17 mouse cellular contexts compared by ENCODE assay signal in the genomic region with DNA sequence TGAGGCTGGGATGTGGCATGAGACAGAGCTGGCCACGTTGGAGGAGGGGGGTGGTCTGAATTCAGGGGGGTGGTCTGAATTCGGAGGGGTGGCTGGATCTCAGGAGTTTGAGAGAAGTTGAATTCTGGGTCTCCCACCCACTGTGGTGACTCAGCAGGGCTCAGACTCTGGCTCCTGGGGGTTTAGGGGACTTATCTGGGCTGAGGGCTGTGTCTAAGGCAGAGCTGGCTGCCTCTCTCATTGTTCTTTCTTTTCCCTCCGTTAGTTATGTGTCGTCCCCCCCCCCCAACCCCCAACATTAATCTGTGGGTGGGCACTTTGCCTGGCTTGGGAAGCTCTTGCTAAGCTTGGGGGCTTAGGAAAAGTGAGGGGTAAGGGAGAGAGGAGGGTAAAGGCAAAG. TPM values are rescaled to one million over a fixed set of nuclear protein-coding genes. Genes with fewer than 3 reads are reported as not detected.
A peak's percentile ranks its signal among the peaks of the same experiment; 100 is the strongest.
DNase-seq lines count a peak whose midpoint lies in the region; ATAC-seq and TF ChIP-seq lines count a peak whose summit lies in the region.
"Had no signal": no experiment of that assay in that cellular context is flagged by ENCODE, and none has a peak within 500 bp of the region (broad histone marks: within the 10 kb centered on the region; RNA-seq: fewer than 3 reads in every experiment).

No protein-coding gene starts in this region.

- peak overlapping the region; percentile 75 for H3K27ac ChIP-seq in forebrain, embryonic 10.5 days
- H3K27ac ChIP-seq in forebrain, embryonic 14.5 days (ENCODE audit: low read depth, low read length): no peak overlapping the region
- H3K27ac ChIP-seq in liver, embryonic 12.5 days: no peak overlapping the region
- 0 out of 2 replicates have a peak overlapping the region, but pooled peaks have one; percentile 12 for H3K27ac ChIP-seq in embryonic facial prominence, embryonic 12.5 days
- H3K27ac ChIP-seq in limb, embryonic 15.5 days: peak overlapping the region; percentile 43; the same call in 1 of the 2 replicates
- no peak overlapping the region for H3K27ac ChIP-seq in gastrocnemius, adult 2 months
- H3K27ac ChIP-seq: hindbrain, embryonic 13.5 days; neural tube, embryonic 12.5 days had no signal

- no peak for ATAC-seq in forebrain, embryonic 14.5 days
- no peak for ATAC-seq in liver, embryonic 12.5 days
- no peak for ATAC-seq in embryonic facial prominence, embryonic 12.5 days (ENCODE audit: insufficient number of reproducible peaks, insufficient read depth, low FRiP score, low TSS enrichment)
- ATAC-seq in limb, embryonic 15.5 days (ENCODE audit: insufficient number of reproducible peaks, low FRiP score, low TSS enrichment, low read depth): no peak

- no peak overlapping the region for H3K9ac ChIP-seq in forebrain, embryonic 14.5 days (ENCODE audit: low read length)
- peak overlapping the region; percentile 39; the same call in 1 of the 2 replicates for H3K9ac ChIP-seq in liver, embryonic 12.5 days
- H3K9ac ChIP-seq in embryonic facial prominence, embryonic 12.5 days: no peak overlapping the region
- no peak overlapping the region for H3K9ac ChIP-seq in limb, embryonic 15.5 days
- H3K9ac ChIP-seq: hindbrain, embryonic 13.5 days; neural tube, embryonic 12.5 days had no signal

- peaks cover 24% of the 10 kb centered on the region for H3K27me3 ChIP-seq in forebrain, embryonic 10.5 days (ENCODE audit: poor library complexity, severe bottlenecking)
- no peaks in the 10 kb centered on the region for H3K27me3 ChIP-seq in forebrain, embryonic 14.5 days (replicated peaks; ENCODE audit: control insufficient read depth, insufficient read depth, low read length)
- H3K27me3 ChIP-seq in liver, embryonic 12.5 days (replicated peaks): peaks cover 32% of the 10 kb centered on the region
- H3K27me3 ChIP-seq in embryonic facial prominence, embryonic 12.5 days: 0 out of 2 replicates have a peak, but pooled peaks cover 4% of the 10 kb centered on the region
- peaks cover 36% of the 10 kb centered on the region for H3K27me3 ChIP-seq in limb, embryonic 15.5 days
- H3K27me3 ChIP-seq: neural tube, embryonic 12.5 days had no signal

- H3K4me2 ChIP-seq in forebrain, embryonic 14.5 days (ENCODE audit: low read length): no peak overlapping the region
- H3K4me2 ChIP-seq in liver, embryonic 12.5 days: peak overlapping the region; percentile 20; the same call in 1 of the 2 replicates
- H3K4me2 ChIP-seq in embryonic facial prominence, embryonic 12.5 days (replicated peaks): no peak overlapping the region
- H3K4me2 ChIP-seq in limb, embryonic 15.5 days: peak overlapping the region; percentile 17; the same call in 1 of the 2 replicates
- H3K4me2 ChIP-seq: hindbrain, embryonic 13.5 days; neural tube, embryonic 12.5 days had no signal

- H3K4me1 ChIP-seq in forebrain, embryonic 10.5 days: peaks cover 35% of the 10 kb centered on the region
- no peaks in the 10 kb centered on the region for H3K4me1 ChIP-seq in forebrain, embryonic 14.5 days (ENCODE audit: control insufficient read depth, insufficient read depth, low read length)
- H3K4me1 ChIP-seq in liver, embryonic 12.5 days: peaks cover 20% of the 10 kb centered on the region
- H3K4me1 ChIP-seq in embryonic facial prominence, embryonic 12.5 days: peaks cover 12% of the 10 kb centered on the region
- H3K4me1 ChIP-seq in limb, embryonic 15.5 days: peaks cover 18% of the 10 kb centered on the region; the same call in 1 of the 2 replicates
- H3K4me1 ChIP-seq: hindbrain, embryonic 13.5 days had no signal

- H3K9me3 ChIP-seq in forebrain, embryonic 10.5 days: no peaks in the 10 kb centered on the region
- no peaks in the 10 kb centered on the region for H3K9me3 ChIP-seq in forebrain, embryonic 14.5 days (replicated peaks; ENCODE audit: control insufficient read depth, low read length)
- no peaks in the 10 kb centered on the region for H3K9me3 ChIP-seq in liver, embryonic 12.5 days (replicated peaks)
- H3K9me3 ChIP-seq in embryonic facial prominence, embryonic 12.5 days: no peaks in the 10 kb centered on the region
- H3K9me3 ChIP-seq in limb, embryonic 15.5 days: no peaks in the 10 kb centered on the region
- H3K9me3 ChIP-seq: hindbrain, embryonic 13.5 days; neural tube, embryonic 12.5 days had no signal

- peak; percentile 22 for DNase-seq in forebrain, embryonic 10.5 days (ENCODE audit: extremely low spot score, low spot score)
- no peak for DNase-seq in forebrain, embryonic 14.5 days (ENCODE audit: low spot score)
- DNase-seq in liver: no peak
- no peak for DNase-seq in gastrocnemius, adult 2 months
- no peak for DNase-seq in layer of hippocampus, postnatal 25 days (ENCODE audit: extremely low spot score in 1 of 2, low spot score in 1 of 2)
- DNase-seq: cerebellum, adult 11 months; kidney, adult 11 months; kidney, postnatal 10 days; layer of hippocampus, adult 9-11 months; lung, adult 18-20 months; lung, postnatal 36 days; thymus, postnatal 36 days had no signal

- TF ChIP-seq CTCF in gastrocnemius, adult 2 months (IDR thresholded peaks at IDR 0.05): no peak

- H3K4me3 ChIP-seq in forebrain, embryonic 10.5 days: no peak overlapping the region
- H3K4me3 ChIP-seq in forebrain, embryonic 14.5 days (ENCODE audit: low read depth, low read length): no peak overlapping the region
- H3K4me3 ChIP-seq in liver, embryonic 12.5 days: no peak overlapping the region
- no peak overlapping the region for H3K4me3 ChIP-seq in embryonic facial prominence, embryonic 12.5 days
- peak overlapping the region; percentile 8; the same call in 1 of the 2 replicates for H3K4me3 ChIP-seq in limb, embryonic 15.5 days
- H3K4me3 ChIP-seq in gastrocnemius, adult 2 months: no peak overlapping the region
- H3K4me3 ChIP-seq: hindbrain, embryonic 13.5 days; neural tube, embryonic 12.5 days had no signal

- H3K36me3 ChIP-seq in forebrain, embryonic 10.5 days (replicated peaks): no peaks in the 10 kb centered on the region
- H3K36me3 ChIP-seq in forebrain, embryonic 14.5 days (ENCODE audit: control insufficient read depth, insufficient read depth, low read length): no peaks in the 10 kb centered on the region
- H3K36me3 ChIP-seq in liver, embryonic 12.5 days: no peaks in the 10 kb centered on the region
- no peaks in the 10 kb centered on the region for H3K36me3 ChIP-seq in embryonic facial prominence, embryonic 12.5 days
- no peaks in the 10 kb centered on the region for H3K36me3 ChIP-seq in limb, embryonic 15.5 days
- H3K36me3 ChIP-seq: hindbrain, embryonic 13.5 days; neural tube, embryonic 12.5 days had no signal

- intact Hi-C loops in gastrocnemius, adult 2 months (cut with DNase I): no loop called here

- 3% methylated on average over 4 of the region's 4 CpGs for WGBS in forebrain, embryonic 10.5 days
- whole genome bisulfite sequencing in forebrain, embryonic 14.5 days: 2% methylated on average over 3 of the region's 4 CpGs
- 2% methylated on average over 4 of the region's 4 CpGs for WGBS in liver, embryonic 12.5 days (ENCODE audit: insufficient replicate concordance)
- WGBS in embryonic facial prominence, embryonic 12.5 days: 0% methylated on average over 4 of the region's 4 CpGs
- 5% methylated on average over 4 of the region's 4 CpGs for WGBS in limb, embryonic 15.5 days

RNA-seq across cellular contexts. Expression of gene Nectin4, which starts 4.0 kb away (rescaled TPM):
- polyA plus RNA-seq in forebrain, embryonic 10.5 days (2016; fragmentation: Nextera tagmentation; extraction: Ambion mirVana): 0.92 and 0.94 TPM in 2 replicates
- 0.11 and 0.32 TPM in 2 replicates for polyA plus RNA-seq in forebrain, embryonic 14.5 days (2014; fragmentation: Nextera tagmentation; extraction: Ambion mirVana)
- polyA plus RNA-seq in liver, embryonic 12.5 days (2016; fragmentation: Nextera tagmentation; extraction: Ambion mirVana): 0.06 and 0.13 TPM in 2 replicates
- 7.5 and 8.7 TPM in 2 replicates for polyA plus RNA-seq in embryonic facial prominence, embryonic 12.5 days (2016; fragmentation: Nextera tagmentation; extraction: Ambion mirVana)
- polyA plus RNA-seq in limb, embryonic 15.5 days (2015; fragmentation: Nextera tagmentation; extraction: Ambion mirVana): 56.3 and 61.5 TPM in 2 replicates
- total RNA-seq in gastrocnemius, adult 2 months (2021): under 1 TPM in 1 of 2 experiments, not detected in 1; 0.06 TPM
- total RNA-seq in layer of hippocampus, postnatal 25 days (2021): 1 to 10 TPM; 3.6 to 3.7 TPM

RNA-seq across cellular contexts. Expression of gene Klhdc9, which starts 13.3 kb away (rescaled TPM):
- polyA plus RNA-seq in forebrain, embryonic 10.5 days (2016; fragmentation: Nextera tagmentation; extraction: Ambion mirVana): 2.7 and 2.8 TPM in 2 replicates
- 3.0 and 5.2 TPM in 2 replicates for polyA plus RNA-seq in forebrain, embryonic 14.5 days (2014; fragmentation: Nextera tagmentation; extraction: Ambion mirVana)
- polyA plus RNA-seq in liver, embryonic 12.5 days (2016; fragmentation: Nextera tagmentation; extraction: Ambion mirVana): 0.35 and 0.46 TPM in 2 replicates
- 1.0 and 1.8 TPM in 2 replicates for polyA plus RNA-seq in embryonic facial prominence, embryonic 12.5 days (2016; fragmentation: Nextera tagmentation; extraction: Ambion mirVana)
- 1.5 TPM in 2 replicates for polyA plus RNA-seq in limb, embryonic 15.5 days (2015; fragmentation: Nextera tagmentation; extraction: Ambion mirVana)
- not detected for total RNA-seq in gastrocnemius, adult 2 months (2021)
- 1 to 10 TPM; 6.4 to 9.2 TPM for total RNA-seq in layer of hippocampus, postnatal 25 days (2021)

RNA-seq across cellular contexts. Expression of gene Arhgap30, which starts 14.8 kb away (rescaled TPM):
- polyA plus RNA-seq in forebrain, embryonic 10.5 days (2016; fragmentation: Nextera tagmentation; extraction: Ambion mirVana): 0.74 and 0.91 TPM in 2 replicates
- 0.28 and 0.39 TPM in 2 replicates for polyA plus RNA-seq in forebrain, embryonic 14.5 days (2014; fragmentation: Nextera tagmentation; extraction: Ambion mirVana)
- 4.7 and 5.3 TPM in 2 replicates for polyA plus RNA-seq in liver, embryonic 12.5 days (2016; fragmentation: Nextera tagmentation; extraction: Ambion mirVana)
- polyA plus RNA-seq in embryonic facial prominence, embryonic 12.5 days (2016; fragmentation: Nextera tagmentation; extraction: Ambion mirVana): 0.97 and 1.1 TPM in 2 replicates
- 2.9 and 3.2 TPM in 2 replicates for polyA plus RNA-seq in limb, embryonic 15.5 days (2015; fragmentation: Nextera tagmentation; extraction: Ambion mirVana)
- total RNA-seq in gastrocnemius, adult 2 months (2021): under 1 TPM; 0.38 to 0.73 TPM
- 1 to 10 TPM; 1.8 to 2.0 TPM for total RNA-seq in layer of hippocampus, postnatal 25 days (2021)

RNA-seq across cellular contexts. Expression of gene Pfdn2, which starts 28.5 kb away (rescaled TPM):
- 158 and 159 TPM in 2 replicates for polyA plus RNA-seq in forebrain, embryonic 10.5 days (2016; fragmentation: Nextera tagmentation; extraction: Ambion mirVana)
- 78.3 and 82.6 TPM in 2 replicates for polyA plus RNA-seq in forebrain, embryonic 14.5 days (2014; fragmentation: Nextera tagmentation; extraction: Ambion mirVana)
- 74.3 and 76.1 TPM in 2 replicates for polyA plus RNA-seq in liver, embryonic 12.5 days (2016; fragmentation: Nextera tagmentation; extraction: Ambion mirVana)
- 118 and 127 TPM in 2 replicates for polyA plus RNA-seq in embryonic facial prominence, embryonic 12.5 days (2016; fragmentation: Nextera tagmentation; extraction: Ambion mirVana)
- polyA plus RNA-seq in limb, embryonic 15.5 days (2015; fragmentation: Nextera tagmentation; extraction: Ambion mirVana): 93.0 and 95.1 TPM in 2 replicates
- 100 to 1,000 TPM in 1 of 2 experiments, 10 to 100 TPM in 1; 93.2 to 101 TPM for total RNA-seq in gastrocnemius, adult 2 months (2021)
- total RNA-seq in layer of hippocampus, postnatal 25 days (2021): 100 to 1,000 TPM; 163 to 173 TPM

RNA-seq across cellular contexts. Expression of gene Nit1, which starts 28.5 kb away (rescaled TPM):
- 37.1 and 38.0 TPM in 2 replicates for polyA plus RNA-seq in forebrain, embryonic 10.5 days (2016; fragmentation: Nextera tagmentation; extraction: Ambion mirVana)
- 45.9 and 46.0 TPM in 2 replicates for polyA plus RNA-seq in forebrain, embryonic 14.5 days (2014; fragmentation: Nextera tagmentation; extraction: Ambion mirVana)
- polyA plus RNA-seq in liver, embryonic 12.5 days (2016; fragmentation: Nextera tagmentation; extraction: Ambion mirVana): 22.8 and 25.3 TPM in 2 replicates
- polyA plus RNA-seq in embryonic facial prominence, embryonic 12.5 days (2016; fragmentation: Nextera tagmentation; extraction: Ambion mirVana): 43.6 and 44.8 TPM in 2 replicates
- polyA plus RNA-seq in limb, embryonic 15.5 days (2015; fragmentation: Nextera tagmentation; extraction: Ambion mirVana): 38.8 and 38.9 TPM in 2 replicates
- 10 to 100 TPM; 29.4 to 30.4 TPM for total RNA-seq in gastrocnemius, adult 2 months (2021)
- 10 to 100 TPM; 45.7 to 47.3 TPM for total RNA-seq in layer of hippocampus, postnatal 25 days (2021)

Comparison
In these comparisons a context has a peak if more than half of its experiments do, and no peak if none do; other contexts are left out.
1. H3K27ac ChIP-seq: peak in forebrain, embryonic 10.5 days (single experiment), embryonic facial prominence, embryonic 12.5 days (single experiment) and limb, embryonic 15.5 days (single experiment); none in forebrain, embryonic 14.5 days (single experiment), liver, embryonic 12.5 days (single experiment) and gastrocnemius, adult 2 months (single experiment).
2. H3K4me2 ChIP-seq: peak in liver, embryonic 12.5 days (single experiment) and limb, embryonic 15.5 days (single experiment); none in forebrain, embryonic 14.5 days (single experiment) and embryonic facial prominence, embryonic 12.5 days (single experiment).